Mouse (Mus musculus): ENCODE results near the gene Gm20662.
"Not testable (repeated sequence)": the region's sequence is repeated elsewhere in the genome, so short reads cannot be mapped to it uniquely, and the experiment has no call there.

The Gm20662 gene

GRCm38 (mm10) chr9:108010385-108010784 lies 14.2 kb downstream of the Gm20662 start:
- DNase-seq (ENCODE audit: low read depth, low spot score): no peak

- not testable (repeated sequence) for DNase-seq (ENCODE audit: low read depth, low spot score)
Measured at GRCm38 (mm10) chr9:108013577-108013976, 17.4 kb downstream of the Gm20662 start.

- DNase-seq (ENCODE audit: low read depth, low spot score): no peak
Measured at GRCm38 (mm10) chr9:108017127-108017526, 21.0 kb downstream of the Gm20662 start.

GRCm38 (mm10) chr9:108020741-108021140 lies 24.6 kb downstream of the Gm20662 start:
- no peak for DNase-seq (ENCODE audit: low read depth, low spot score)

- DNase-seq (ENCODE audit: low read depth, low spot score): no peak
Measured at GRCm38 (mm10) chr9:108023216-108023615, 27.1 kb downstream of the Gm20662 start.

- no peak for DNase-seq (ENCODE audit: low read depth, low spot score)
Measured at GRCm38 (mm10) chr9:108026584-108026983, 30.4 kb downstream of the Gm20662 start.

- DNase-seq (ENCODE audit: low read depth, low spot score): no peak
Measured at GRCm38 (mm10) chr9:108027867-108028266, 31.7 kb downstream of the Gm20662 start.

GRCm38 (mm10) chr9:108032126-108032525 lies 36.0 kb downstream of the Gm20662 start:
- no peak for DNase-seq (ENCODE audit: low read depth, low spot score)

- DNase-seq (ENCODE audit: low read depth, low spot score): no peak
Measured at GRCm38 (mm10) chr9:108035331-108036156, 39.4 kb downstream of the Gm20662 start.

GRCm38 (mm10) chr9:108044751-108045492 lies 48.8 kb downstream of the Gm20662 start:
- DNase-seq (ENCODE audit: low read depth, low spot score): no peak

GRCm38 (mm10) chr9:108046582-108046981 lies 50.4 kb downstream of the Gm20662 start:
- DNase-seq (ENCODE audit: low read depth, low spot score): no peak

- no peak for DNase-seq (ENCODE audit: low read depth, low spot score)
Measured at GRCm38 (mm10) chr9:108047601-108048565, 51.7 kb downstream of the Gm20662 start.

GRCm38 (mm10) chr9:108048566-108048955 lies 52.4 kb downstream of the Gm20662 start:
- DNase-seq (ENCODE audit: low read depth, low spot score): no peak

GRCm38 (mm10) chr9:108049016-108049455 lies 52.9 kb downstream of the Gm20662 start, which contains the start of gene Gmppb:
Gene Gmppb, plus strand, starts transcription at chr9:108049242.
- peak; percentile 87 for DNase-seq (ENCODE audit: low read depth, low spot score)

GRCm38 (mm10) chr9:108049561-108050251 lies 53.6 kb downstream of the Gm20662 start:
- DNase-seq (ENCODE audit: low read depth, low spot score): no peak

GRCm38 (mm10) chr9:108051184-108051930 lies 55.2 kb downstream of the Gm20662 start:
- no peak for DNase-seq (ENCODE audit: low read depth, low spot score)

GRCm38 (mm10) chr9:108051931-108052220 lies 55.7 kb downstream of the Gm20662 start:
- no peak for DNase-seq (ENCODE audit: low read depth, low spot score)

GRCm38 (mm10) chr9:108052411-108052810 lies 56.3 kb downstream of the Gm20662 start:
- no peak for DNase-seq (ENCODE audit: low read depth, low spot score)

GRCm38 (mm10) chr9:108052885-108053664 lies 56.9 kb downstream of the Gm20662 start, which contains the start of gene Amigo3:
Gene Amigo3, plus strand, starts transcription at chr9:108053159.
- peak; percentile 92 for DNase-seq (ENCODE audit: low read depth, low spot score)
